Mouse (Mus musculus): Measurements from ENCODE around the gene Gm42957.

GRCm38 (mm10) chr3:96673514-96673913 is 38.2 kb downstream of the Gm42957 start:
- TF ChIP-seq POLR2A (IDR thresholded peaks at IDR 0.05; ENCODE audit: extremely low read depth, insufficient read depth, low read length) (no peak), CTCF (IDR thresholded peaks at IDR 0.05; ENCODE audit: extremely low read depth, insufficient read depth, low read length) (no peak)
